Mouse (Mus musculus): ENCODE results near the gene Lalba.
"Not testable (repeated sequence)": the region's sequence is repeated elsewhere in the genome, so short reads cannot be mapped to it uniquely, and the experiment has no call there.

DNA sequence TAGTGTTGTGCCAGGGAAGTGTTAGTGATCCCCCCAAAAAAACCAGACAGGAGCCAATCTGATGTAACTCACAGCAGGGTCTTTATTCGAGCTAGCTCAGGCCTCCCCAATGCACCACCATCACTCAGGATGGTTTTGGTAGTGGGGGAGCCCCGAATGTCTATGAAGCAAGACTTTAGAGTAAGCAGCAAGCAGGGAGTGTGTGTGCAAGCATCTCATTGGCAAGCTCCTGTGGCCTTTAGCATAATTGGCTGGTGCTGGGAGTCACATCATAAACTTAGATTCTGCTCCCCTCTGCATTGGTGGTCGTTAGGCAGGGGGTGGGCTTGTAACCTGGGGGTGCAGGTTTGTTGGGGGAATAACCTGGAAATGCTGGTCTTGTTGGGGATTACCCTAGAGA, 31.2 kb upstream of the Lalba start:
- not testable (repeated sequence) for TF ChIP-seq ZC3H11A (IDR thresholded peaks at IDR 0.05; ENCODE audit: low read depth, low read length); CHD1 (IDR thresholded peaks at IDR 0.05; ENCODE audit: low read depth, low read length); ZNF384 (IDR thresholded peaks at IDR 0.05; ENCODE audit: low read depth, low read length); CTCF (IDR thresholded peaks at IDR 0.05 in 2 of 3, conservative IDR thresholded peaks at IDR 0.05 in 1 of 3; ENCODE audit: control insufficient read depth in 1 of 3, insufficient read depth in 1 of 3, low read depth in 2 of 3, low read length in 3 of 3, poor library complexity in 1 of 3, severe bottlenecking in 1 of 3); CHD2 (IDR thresholded peaks at IDR 0.05; ENCODE audit: low read length); GATA1 (IDR thresholded peaks at IDR 0.05; ENCODE audit: low read depth, low read length); USF1 (IDR thresholded peaks at IDR 0.05; ENCODE audit: low read depth, low read length); JUND (IDR thresholded peaks at IDR 0.05; ENCODE audit: low read depth, low read length)
